Mouse (Mus musculus): ENCODE results near the gene Rpl28. TPM values are rescaled to one million over a fixed set of nuclear protein-coding genes. Genes with fewer than 3 reads are reported as not detected.

Rpl28 gene
- polyA plus RNA-seq, 1 experiment from 2014 or later = 149 TPM

DNA sequence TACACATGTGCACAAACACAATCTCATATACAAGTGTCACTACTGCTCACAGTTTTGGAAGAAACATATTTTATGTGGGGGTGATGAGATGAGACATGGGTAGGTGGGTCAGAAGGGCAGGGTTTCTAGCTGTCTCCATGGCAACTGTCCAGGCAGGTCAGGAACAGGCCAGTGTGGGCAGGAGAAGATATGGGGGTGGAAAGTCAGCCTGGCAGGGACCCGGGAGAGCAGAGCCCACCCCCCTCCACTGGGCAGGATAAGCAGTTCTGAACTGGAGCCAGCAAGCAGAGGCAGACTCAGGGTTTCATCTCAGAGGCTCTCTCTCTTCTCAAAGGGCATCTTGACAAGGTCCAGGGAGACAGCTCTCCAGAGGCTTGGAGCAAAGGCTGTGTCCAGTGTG is 45.0 kb downstream of the Rpl28 start:
- 0 out of 2 replicates have a peak, but pooled peaks cover 4% of the 10 kb centered on the region for H3K36me3 ChIP-seq (ENCODE audit: control insufficient read depth, insufficient read depth, low read length)
- peak overlapping the region; percentile 82; the same call in 1 of the 2 replicates for H3K4me2 ChIP-seq (ENCODE audit: low read length)
- no peak overlapping the region for H3K9ac ChIP-seq (replicated peaks; ENCODE audit: low read length)
- DNase-seq (no peak), ATAC-seq (ENCODE audit: low FRiP score, low TSS enrichment) (no peak)
- H3K4me1 ChIP-seq (ENCODE audit: control insufficient read depth, insufficient read depth, low read length) = peaks cover 8% of the 10 kb centered on the region
- H3K9me3 ChIP-seq (ENCODE audit: control insufficient read depth, low read length) = no peaks in the 10 kb centered on the region
- 15% methylated on average over 1 of the region's 1 CpGs for WGBS
- no peak overlapping the region for H3K27ac ChIP-seq (replicated peaks; ENCODE audit: low read depth, low read length)
- peaks cover 8% of the 10 kb centered on the region; the same call in 1 of the 2 replicates for H3K27me3 ChIP-seq (ENCODE audit: control insufficient read depth, insufficient read depth, low read length)
- H3K4me3 ChIP-seq (replicated peaks; ENCODE audit: low read depth, low read length) = no peak overlapping the region

DNA sequence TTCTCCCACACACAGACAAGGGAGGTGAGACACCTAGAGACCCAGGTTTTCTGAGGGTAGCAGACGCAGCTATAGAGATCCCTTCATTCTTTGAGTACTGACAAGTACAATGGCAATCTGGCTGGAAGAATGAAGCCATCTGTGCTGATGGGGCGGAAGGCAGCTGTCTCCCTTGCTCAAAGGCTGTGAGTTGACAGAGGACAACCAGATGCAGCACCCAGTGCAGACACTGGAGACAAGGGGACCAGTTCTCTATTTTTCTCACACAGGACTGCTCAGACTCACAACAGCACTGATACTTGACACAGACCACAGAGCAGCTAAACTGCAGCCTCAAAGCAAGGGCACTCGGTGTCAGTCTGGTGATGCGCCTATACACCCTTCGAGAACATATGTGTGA is 49.4 kb downstream of the Rpl28 start:
- Histone ChIP-seq H3K4me2 (ENCODE audit: low read length) (peak overlapping the region; percentile 86), H3K9me3 (ENCODE audit: control insufficient read depth, low read length) (no peaks in the 10 kb centered on the region), H3K36me3 (ENCODE audit: control insufficient read depth, insufficient read depth, low read length) (no peaks in the 10 kb centered on the region), H3K27me3 (ENCODE audit: control insufficient read depth, insufficient read depth, low read length) (no peaks in the 10 kb centered on the region), H3K4me1 (ENCODE audit: control insufficient read depth, insufficient read depth, low read length) (peaks cover 20% of the 10 kb centered on the region), H3K9ac (replicated peaks; ENCODE audit: low read length) (peak overlapping the region; percentile 68; the same call in 1 of the 2 replicates), H3K27ac (replicated peaks; ENCODE audit: low read depth, low read length) (peak overlapping the region; percentile 85; the same call in 1 of the 2 replicates), H3K4me3 (replicated peaks; ENCODE audit: low read depth, low read length) (peak overlapping the region; percentile 64)
- no peak for DNase-seq
- ATAC-seq (ENCODE audit: low FRiP score, low TSS enrichment) = no peak
- WGBS = 50% methylated on average over 5 of the region's 5 CpGs

DNA sequence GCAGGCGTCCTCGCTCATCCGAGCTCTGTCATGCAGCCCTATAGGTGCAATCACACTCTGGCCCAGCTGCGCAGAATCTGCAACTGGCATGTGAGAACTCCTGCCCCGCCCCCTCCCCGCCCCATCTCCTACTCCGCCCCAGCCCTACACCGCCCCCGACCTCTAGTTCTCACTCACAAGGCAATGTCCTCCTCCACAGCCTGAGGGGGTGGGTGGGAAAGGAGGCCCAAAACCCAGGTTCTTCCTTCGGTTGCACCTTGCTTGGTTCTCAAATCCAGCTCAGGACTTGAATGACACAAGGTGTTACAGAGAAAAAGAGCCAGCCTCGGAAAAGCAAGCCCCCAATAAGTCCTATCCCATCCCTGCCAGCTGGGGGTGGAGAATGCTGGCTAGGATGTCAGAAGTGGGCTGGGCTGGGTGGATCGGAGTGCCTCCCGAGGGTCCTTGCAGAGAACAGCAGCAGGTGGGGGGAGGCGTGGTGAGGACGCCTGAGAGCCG is 50.0 kb downstream of the Rpl28 start:
- H3K27ac ChIP-seq (replicated peaks; ENCODE audit: low read depth, low read length) = peak overlapping the region; percentile 85
- peak overlapping the region; percentile 86 for H3K4me2 ChIP-seq (ENCODE audit: low read length)
- ATAC-seq (ENCODE audit: low FRiP score, low TSS enrichment) (peak; percentile 32), DNase-seq (peak; percentile 74)
- H3K9me3 ChIP-seq (ENCODE audit: control insufficient read depth, low read length) = no peaks in the 10 kb centered on the region
- WGBS = 2% methylated on average over 16 of the region's 16 CpGs
- no peaks in the 10 kb centered on the region for H3K27me3 ChIP-seq (ENCODE audit: control insufficient read depth, insufficient read depth, low read length)
- peak overlapping the region; percentile 64 for H3K4me3 ChIP-seq (replicated peaks; ENCODE audit: low read depth, low read length)
- peak overlapping the region; percentile 68 for H3K9ac ChIP-seq (replicated peaks; ENCODE audit: low read length)
- no peaks in the 10 kb centered on the region for H3K36me3 ChIP-seq (ENCODE audit: control insufficient read depth, insufficient read depth, low read length)
- H3K4me1 ChIP-seq (ENCODE audit: control insufficient read depth, insufficient read depth, low read length) = peaks cover 20% of the 10 kb centered on the region

DNA sequence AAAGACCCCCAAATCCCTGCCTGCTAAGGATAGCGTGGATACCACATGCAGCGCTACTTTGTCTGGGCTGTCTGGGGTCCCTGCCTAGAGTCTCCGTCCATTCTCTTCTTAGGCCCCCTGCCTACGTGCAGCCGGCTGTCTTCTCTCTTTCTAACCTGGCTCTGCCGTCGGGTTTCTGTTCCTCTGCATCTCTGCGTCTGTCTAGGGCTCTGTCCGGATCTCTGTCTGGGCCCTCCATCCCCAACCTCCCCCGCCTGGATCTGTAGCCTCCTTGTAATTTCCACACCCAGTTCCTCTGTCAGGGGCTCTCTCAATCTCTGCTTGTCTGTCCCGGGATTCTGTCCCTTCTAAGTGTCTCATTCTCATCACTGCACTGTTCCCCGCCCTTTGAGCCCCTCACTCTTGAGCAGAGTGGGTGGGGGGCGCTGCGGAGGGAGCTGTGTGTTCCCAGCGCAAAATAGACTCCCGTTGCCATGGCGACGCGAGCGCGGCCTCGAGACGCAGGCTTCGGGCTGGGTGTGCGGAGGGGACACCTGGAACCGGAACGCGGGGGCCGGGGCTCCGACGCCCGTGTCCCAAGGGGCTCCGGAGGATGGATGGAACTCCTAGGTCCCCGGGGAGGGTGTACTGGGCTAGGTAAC is 51.0 kb downstream of the Rpl28 start:
- Histone ChIP-seq H3K27me3 (ENCODE audit: control insufficient read depth, insufficient read depth, low read length) (no peaks in the 10 kb centered on the region), H3K4me2 (ENCODE audit: low read length) (peak overlapping the region; percentile 86), H3K4me3 (replicated peaks; ENCODE audit: low read depth, low read length) (peak overlapping the region; percentile 64), H3K36me3 (ENCODE audit: control insufficient read depth, insufficient read depth, low read length) (no peaks in the 10 kb centered on the region), H3K9ac (replicated peaks; ENCODE audit: low read length) (peak overlapping the region; percentile 68), H3K9me3 (ENCODE audit: control insufficient read depth, low read length) (no peaks in the 10 kb centered on the region), H3K27ac (replicated peaks; ENCODE audit: low read depth, low read length) (peak overlapping the region; percentile 85), H3K4me1 (ENCODE audit: control insufficient read depth, insufficient read depth, low read length) (peaks cover 20% of the 10 kb centered on the region)
- ATAC-seq (ENCODE audit: low FRiP score, low TSS enrichment) = peak; percentile 69
- under 1% methylated on average over 34 of the region's 34 CpGs for whole genome bisulfite sequencing
- peak; percentile 94 for DNase-seq

DNA sequence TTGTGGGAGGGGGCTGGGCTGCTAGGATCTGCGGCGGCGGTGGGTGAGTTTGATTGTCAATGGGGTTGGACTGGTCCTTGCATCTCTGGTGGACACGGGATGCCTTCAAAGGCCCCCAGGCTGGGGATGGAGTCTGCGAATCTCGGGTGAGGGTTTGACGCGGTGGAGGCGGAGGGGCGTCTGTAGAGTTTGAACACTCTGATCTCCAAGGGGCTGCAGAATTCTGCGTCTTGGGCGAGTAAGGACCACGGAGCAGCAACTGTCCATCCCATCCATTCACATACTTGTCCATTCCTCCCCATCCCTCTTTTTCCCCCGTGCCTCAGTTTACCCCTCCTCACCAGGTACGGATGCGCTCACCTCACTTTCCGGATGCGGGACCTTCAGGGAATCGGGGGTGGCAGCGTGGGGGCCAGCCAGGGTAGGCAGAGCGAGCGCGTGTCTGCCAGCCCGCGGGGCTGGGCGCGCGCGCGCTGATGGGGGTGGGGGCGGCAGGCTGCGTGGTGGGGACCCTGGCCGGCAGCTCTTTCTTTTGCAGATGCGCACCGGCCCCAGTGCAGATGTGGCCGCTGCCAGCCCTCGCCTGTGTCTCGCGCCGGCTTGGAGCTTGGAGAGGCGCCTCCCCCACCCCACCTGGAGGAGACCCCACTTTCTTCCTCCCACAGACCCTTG is 51.7 kb downstream of the Rpl28 start, which contains the start of gene Shisa7:
Shisa7 (minus strand) TSS at position 452 of the 672 bp plus-strand sequence.
- H3K36me3 ChIP-seq (ENCODE audit: control insufficient read depth, insufficient read depth, low read length) = no peaks in the 10 kb centered on the region
- H3K27ac ChIP-seq (replicated peaks; ENCODE audit: low read depth, low read length) = peak within 1 kb of the TSS; percentile 85
- H3K9me3 ChIP-seq (ENCODE audit: control insufficient read depth, low read length) = no peaks in the 10 kb centered on the region
- peaks cover 20% of the 10 kb centered on the region for H3K4me1 ChIP-seq (ENCODE audit: control insufficient read depth, insufficient read depth, low read length)
- DNase-seq (no peak), ATAC-seq (ENCODE audit: low FRiP score, low TSS enrichment) (peak; percentile 60)
- H3K27me3 ChIP-seq (ENCODE audit: control insufficient read depth, insufficient read depth, low read length) = no peaks in the 10 kb centered on the region
- WGBS = under 1% methylated on average over 40 of the region's 41 CpGs
- peak within 1 kb of the TSS; percentile 86 for H3K4me2 ChIP-seq (ENCODE audit: low read length)
- H3K4me3 ChIP-seq (replicated peaks; ENCODE audit: low read depth, low read length) = peak within 1 kb of the TSS; percentile 64
- peak within 1 kb of the TSS; percentile 68 for H3K9ac ChIP-seq (replicated peaks; ENCODE audit: low read length)

Other genes with a start within 250 kb of the Rpl28 start
- gene Syt5, start 245.3 kb upstream of the Rpl28 start, polyA plus RNA-seq (2014; fragmentation: Nextera tagmentation; extraction: Ambion mirVana) = 106 and 143 TPM in 2 replicates
- gene Ptprh, start 188.8 kb upstream of the Rpl28 start, polyA plus RNA-seq (2014; fragmentation: Nextera tagmentation; extraction: Ambion mirVana) = 0.09 and 0.13 TPM in 2 replicates
- 3.2 and 3.7 TPM in 2 replicates for gene Tmem86b, start 161.5 kb upstream of the Rpl28 start, polyA plus RNA-seq (2014; fragmentation: Nextera tagmentation; extraction: Ambion mirVana)
- gene Ppp6r1, start 133.9 kb upstream of the Rpl28 start, polyA plus RNA-seq (2014; fragmentation: Nextera tagmentation; extraction: Ambion mirVana) = 8.7 and 11.2 TPM in 2 replicates
- 136 and 169 TPM in 2 replicates for gene Hspbp1, start 107.8 kb upstream of the Rpl28 start, polyA plus RNA-seq (2014; fragmentation: Nextera tagmentation; extraction: Ambion mirVana)
- 10.0 and 10.8 TPM in 2 replicates for gene Brsk1, start 102.3 kb upstream of the Rpl28 start, polyA plus RNA-seq (2014; fragmentation: Nextera tagmentation; extraction: Ambion mirVana)
- 0.12 and 0.42 TPM in 2 replicates for gene Tmem150b, start 67.6 kb upstream of the Rpl28 start, polyA plus RNA-seq (2014; fragmentation: Nextera tagmentation; extraction: Ambion mirVana)
- 56.2 and 67.0 TPM in 2 replicates for gene Kmt5c, start 52.8 kb upstream of the Rpl28 start, polyA plus RNA-seq (2014; fragmentation: Nextera tagmentation; extraction: Ambion mirVana)
- 10.2 and 13.0 TPM in 2 replicates for gene Cox6b2, start 39.8 kb upstream of the Rpl28 start, polyA plus RNA-seq (2014; fragmentation: Nextera tagmentation; extraction: Ambion mirVana)
- gene Fam71e2, start 21.6 kb upstream of the Rpl28 start, polyA plus RNA-seq (2014; fragmentation: Nextera tagmentation; extraction: Ambion mirVana) = not detected in 2 replicates
- gene Il11, start 10.0 kb upstream of the Rpl28 start, polyA plus RNA-seq (2014; fragmentation: Nextera tagmentation; extraction: Ambion mirVana) = 0.17 and 0.43 TPM in 2 replicates
- gene Tmem190, start 9.9 kb upstream of the Rpl28 start, polyA plus RNA-seq (2014; fragmentation: Nextera tagmentation; extraction: Ambion mirVana) = not detected in 2 replicates
- gene Tmem238, start 3.2 kb upstream of the Rpl28 start, polyA plus RNA-seq (2014; fragmentation: Nextera tagmentation; extraction: Ambion mirVana) = 2.7 and 3.5 TPM in 2 replicates
- 290 and 338 TPM in 2 replicates for gene Ube2s, start 19.7 kb downstream of the Rpl28 start, polyA plus RNA-seq (2014; fragmentation: Nextera tagmentation; extraction: Ambion mirVana)
- gene Shisa7, start 51.8 kb downstream of the Rpl28 start, polyA plus RNA-seq (2014; fragmentation: Nextera tagmentation; extraction: Ambion mirVana) = 14.0 and 19.4 TPM in 2 replicates
- gene Isoc2b, start 77.4 kb downstream of the Rpl28 start, polyA plus RNA-seq (2014; fragmentation: Nextera tagmentation; extraction: Ambion mirVana) = 3.5 and 6.6 TPM in 2 replicates
- gene Isoc2a, start 84.3 kb downstream of the Rpl28 start, polyA plus RNA-seq (2014; fragmentation: Nextera tagmentation; extraction: Ambion mirVana) = 0.43 and 0.54 TPM in 2 replicates
- 0.55 TPM in 1 of 2 replicates, not detected in the other for gene Gm36210, start 113.6 kb downstream of the Rpl28 start, polyA plus RNA-seq (2014; fragmentation: Nextera tagmentation; extraction: Ambion mirVana)
- gene Zfp628, start 122.3 kb downstream of the Rpl28 start, polyA plus RNA-seq (2014; fragmentation: Nextera tagmentation; extraction: Ambion mirVana) = 4.6 and 5.1 TPM in 2 replicates
- 24.0 and 28.9 TPM in 2 replicates for gene Nat14, start 129.2 kb downstream of the Rpl28 start, polyA plus RNA-seq (2014; fragmentation: Nextera tagmentation; extraction: Ambion mirVana)
- 0.12 and 0.84 TPM in 2 replicates for gene Ssc5d, start 132.9 kb downstream of the Rpl28 start, polyA plus RNA-seq (2014; fragmentation: Nextera tagmentation; extraction: Ambion mirVana)
- not detected in 2 replicates for gene Sbk2, start 171.5 kb downstream of the Rpl28 start, polyA plus RNA-seq (2014; fragmentation: Nextera tagmentation; extraction: Ambion mirVana)
- 0.59 and 0.89 TPM in 2 replicates for gene Sbk3, start 178.3 kb downstream of the Rpl28 start, polyA plus RNA-seq (2014; fragmentation: Nextera tagmentation; extraction: Ambion mirVana)
- 69.3 and 76.5 TPM in 2 replicates for gene Zfp579, start 203.3 kb downstream of the Rpl28 start, polyA plus RNA-seq (2014; fragmentation: Nextera tagmentation; extraction: Ambion mirVana)
- 8.4 and 9.4 TPM in 2 replicates for gene Zfp524, start 221.5 kb downstream of the Rpl28 start, polyA plus RNA-seq (2014; fragmentation: Nextera tagmentation; extraction: Ambion mirVana)
- 36.2 and 38.0 TPM in 2 replicates for gene Fiz1, start 221.8 kb downstream of the Rpl28 start, polyA plus RNA-seq (2014; fragmentation: Nextera tagmentation; extraction: Ambion mirVana)
- 1.3 TPM in 1 of 2 replicates, not detected in the other for gene Gm44973, start 222.6 kb downstream of the Rpl28 start, polyA plus RNA-seq (2014; fragmentation: Nextera tagmentation; extraction: Ambion mirVana)
- gene Zfp865, start 227.5 kb downstream of the Rpl28 start, polyA plus RNA-seq (2014; fragmentation: Nextera tagmentation; extraction: Ambion mirVana) = 6.8 and 8.3 TPM in 2 replicates
- 47.0 and 63.6 TPM in 2 replicates for gene Ccdc106, start 227.7 kb downstream of the Rpl28 start, polyA plus RNA-seq (2014; fragmentation: Nextera tagmentation; extraction: Ambion mirVana)
- gene 4632433K11Rik, start 241.2 kb downstream of the Rpl28 start, polyA plus RNA-seq (2014; fragmentation: Nextera tagmentation; extraction: Ambion mirVana) = not detected in 2 replicates
- gene Zfp784, start 245.6 kb downstream of the Rpl28 start, polyA plus RNA-seq (2014; fragmentation: Nextera tagmentation; extraction: Ambion mirVana) = 9.1 and 10.8 TPM in 2 replicates